ENCODE assay signal across 9 mouse cellular contexts in the genomic region with DNA sequence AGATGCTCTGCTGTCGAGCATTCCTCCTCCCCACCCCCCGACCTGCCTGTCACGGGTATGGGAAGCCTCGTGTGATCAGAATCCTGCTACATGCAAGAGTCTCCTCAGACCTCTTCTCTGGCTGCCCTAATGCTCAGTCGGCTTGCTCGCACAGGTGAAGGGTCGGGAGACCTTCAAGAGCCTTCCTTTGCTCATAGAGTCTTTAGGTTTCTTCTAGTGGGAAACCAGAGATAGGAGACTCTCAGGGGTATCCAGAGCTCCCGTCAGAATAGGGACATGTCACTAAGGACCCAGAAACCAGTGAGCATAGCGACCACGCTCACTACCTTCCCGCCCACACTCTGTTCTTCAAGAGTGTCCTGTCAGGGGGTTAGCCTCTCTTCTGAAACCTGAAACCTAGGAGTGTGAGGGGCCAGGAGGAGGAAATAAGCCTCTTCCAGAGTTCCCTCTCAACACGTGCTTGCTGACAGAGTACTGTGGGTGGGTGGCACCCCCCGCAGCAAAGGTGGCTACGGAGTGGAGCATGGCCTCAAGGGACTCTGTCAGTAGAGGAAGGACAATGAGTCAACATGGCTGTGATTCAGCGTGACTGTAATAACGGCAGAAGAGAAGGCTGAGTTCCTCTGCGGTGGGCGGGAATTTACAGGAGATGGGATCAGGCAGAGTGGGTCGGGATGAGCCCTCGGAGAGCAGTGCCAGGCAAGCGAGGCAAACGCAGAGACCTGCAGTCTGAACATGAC. TPM values are rescaled to one million over a fixed set of nuclear protein-coding genes. Genes with fewer than 3 reads are reported as not detected.
DNase-seq lines count a peak whose midpoint lies in the region; ATAC-seq and TF ChIP-seq lines count a peak whose summit lies in the region.
"Had no signal": no experiment of that assay in that cellular context is flagged by ENCODE, and none has a peak within 500 bp of the region (broad histone marks: within the 10 kb centered on the region; RNA-seq: fewer than 3 reads in every experiment).

No protein-coding gene starts in this region.

- H3K9me3 ChIP-seq in intestine, embryonic 14.5 days (ENCODE audit: control insufficient read depth, low read length) = no peaks in the 10 kb centered on the region
- H3K9me3 ChIP-seq in intestine, postnatal 0 days (ENCODE audit: control insufficient read depth) = no peaks in the 10 kb centered on the region
- no peaks in the 10 kb centered on the region for H3K9me3 ChIP-seq in embryonic facial prominence, embryonic 12.5 days
- H3K9me3 ChIP-seq in neural tube, embryonic 13.5 days = peaks cover 2% of the 10 kb centered on the region; the same call in 1 of the 2 replicates

- DNase-seq in intestine, embryonic 14.5 days (ENCODE audit: low spot score) = peak; percentile 58
- peak; percentile 21 for DNase-seq in retina, postnatal 1 day
- DNase-seq in retina, embryonic 14.5 days (ENCODE audit: low spot score) = no peak
- DNase-seq in cerebellum, adult 18-20 months = no peak
- DNase-seq in cerebellum, postnatal 25 days = no peak

- no peak overlapping the region for H3K4me3 ChIP-seq in intestine, embryonic 14.5 days (ENCODE audit: low read depth, low read length)
- no peak overlapping the region for H3K4me3 ChIP-seq in intestine, postnatal 0 days (ENCODE audit: low read depth, low read length)
- no peak overlapping the region for H3K4me3 ChIP-seq in embryonic facial prominence, embryonic 12.5 days
- no peak overlapping the region for H3K4me3 ChIP-seq in neural tube, embryonic 13.5 days
- H3K4me3 ChIP-seq: midbrain, embryonic 12.5 days had no signal

- H3K4me2 ChIP-seq in intestine, embryonic 14.5 days (ENCODE audit: low read length) = peak overlapping the region; percentile 31
- H3K4me2 ChIP-seq in intestine, postnatal 0 days (replicated peaks; ENCODE audit: low read depth) = no peak overlapping the region
- peak overlapping the region; percentile 33 for H3K4me2 ChIP-seq in embryonic facial prominence, embryonic 12.5 days (replicated peaks)
- H3K4me2 ChIP-seq in neural tube, embryonic 13.5 days = peak overlapping the region; percentile 31
- H3K4me2 ChIP-seq: midbrain, embryonic 12.5 days had no signal

- no peak for ATAC-seq in intestine, embryonic 14.5 days (replicated peaks; ENCODE audit: low FRiP score, low TSS enrichment, low read depth)
- ATAC-seq in intestine, postnatal 0 days = no peak
- ATAC-seq in embryonic facial prominence, embryonic 12.5 days (ENCODE audit: insufficient number of reproducible peaks, insufficient read depth, low FRiP score, low TSS enrichment) = no peak
- ATAC-seq in neural tube, embryonic 13.5 days (ENCODE audit: low read depth) = no peak

- no peak overlapping the region for H3K9ac ChIP-seq in intestine, embryonic 14.5 days (ENCODE audit: low read length)
- no peak overlapping the region for H3K9ac ChIP-seq in intestine, postnatal 0 days (ENCODE audit: low read depth, low read length)
- H3K9ac ChIP-seq in embryonic facial prominence, embryonic 12.5 days = 0 out of 2 replicates have a peak overlapping the region, but pooled peaks have one; percentile 7
- peak overlapping the region; percentile 1; the same call in 1 of the 2 replicates for H3K9ac ChIP-seq in neural tube, embryonic 13.5 days
- H3K9ac ChIP-seq: midbrain, embryonic 12.5 days had no signal

- H3K36me3 ChIP-seq in intestine, embryonic 14.5 days (ENCODE audit: control insufficient read depth, insufficient read depth, low read length) = no peaks in the 10 kb centered on the region
- H3K36me3 ChIP-seq in intestine, postnatal 0 days (ENCODE audit: control insufficient read depth, insufficient read depth) = no peaks in the 10 kb centered on the region
- no peaks in the 10 kb centered on the region for H3K36me3 ChIP-seq in embryonic facial prominence, embryonic 12.5 days
- H3K36me3 ChIP-seq in neural tube, embryonic 13.5 days = no peaks in the 10 kb centered on the region
- H3K36me3 ChIP-seq: midbrain, embryonic 12.5 days had no signal

- no peak overlapping the region for H3K27ac ChIP-seq in intestine, embryonic 14.5 days (ENCODE audit: low read depth)
- H3K27ac ChIP-seq in intestine, postnatal 0 days (ENCODE audit: low read depth, low read length) = no peak overlapping the region
- no peak overlapping the region for H3K27ac ChIP-seq in embryonic facial prominence, embryonic 12.5 days
- H3K27ac ChIP-seq in neural tube, embryonic 13.5 days (replicated peaks) = 0 out of 2 replicates have a peak overlapping the region, but pooled peaks have one; percentile 2
- H3K27ac ChIP-seq: midbrain, embryonic 12.5 days had no signal

- no peaks in the 10 kb centered on the region for H3K27me3 ChIP-seq in intestine, embryonic 14.5 days (replicated peaks; ENCODE audit: control insufficient read depth, insufficient read depth, low read length)
- no peaks in the 10 kb centered on the region; the same call in 1 of the 2 replicates for H3K27me3 ChIP-seq in intestine, postnatal 0 days (replicated peaks; ENCODE audit: control insufficient read depth, insufficient read depth, low read length)
- 0 out of 2 replicates have a peak, but pooled peaks cover 7% of the 10 kb centered on the region for H3K27me3 ChIP-seq in embryonic facial prominence, embryonic 12.5 days
- H3K27me3 ChIP-seq in neural tube, embryonic 13.5 days = no peaks in the 10 kb centered on the region; the same call in 1 of the 2 replicates

- H3K4me1 ChIP-seq in intestine, embryonic 14.5 days (replicated peaks; ENCODE audit: control insufficient read depth, insufficient read depth, low read length) = peaks cover 6% of the 10 kb centered on the region; the same call in 1 of the 2 replicates
- no peaks in the 10 kb centered on the region for H3K4me1 ChIP-seq in intestine, postnatal 0 days (replicated peaks; ENCODE audit: control insufficient read depth, insufficient read depth, low read length)
- peaks cover 13% of the 10 kb centered on the region for H3K4me1 ChIP-seq in embryonic facial prominence, embryonic 12.5 days
- peaks cover 12% of the 10 kb centered on the region; the same call in 1 of the 2 replicates for H3K4me1 ChIP-seq in neural tube, embryonic 13.5 days (replicated peaks)

- WGBS in intestine, embryonic 14.5 days = 20% methylated on average over 22 of the region's 22 CpGs
- 26% methylated on average over 22 of the region's 22 CpGs for WGBS in intestine, postnatal 0 days
- 25% methylated on average over 22 of the region's 22 CpGs for WGBS in embryonic facial prominence, embryonic 12.5 days
- 38% methylated on average over 22 of the region's 22 CpGs for WGBS in neural tube, embryonic 13.5 days

- TF ChIP-seq CTCF in intestine, postnatal 0 days (IDR thresholded peaks at IDR 0.05; ENCODE audit: low read depth) = no peak

RNA-seq across cellular contexts. Expression of a gene that starts 31.6 kb away (rescaled TPM):
- polyA plus RNA-seq in intestine, embryonic 14.5 days (2014; fragmentation: Nextera tagmentation; extraction: Ambion mirVana) = 0.07 TPM in 1 of 2 replicates, not detected in the other
- 0.09 and 0.13 TPM in 2 replicates for polyA plus RNA-seq in intestine, postnatal 0 days (2015; fragmentation: Nextera tagmentation; extraction: Ambion mirVana)
- polyA plus RNA-seq in embryonic facial prominence, embryonic 12.5 days (2016; fragmentation: Nextera tagmentation; extraction: Ambion mirVana) = 0.14 and 0.20 TPM in 2 replicates
- 0.07 and 0.15 TPM in 2 replicates for polyA plus RNA-seq in neural tube, embryonic 13.5 days (2015; fragmentation: Nextera tagmentation; extraction: Ambion mirVana)

RNA-seq across cellular contexts. Expression of a gene that starts 33.1 kb away (rescaled TPM):
- polyA plus RNA-seq in intestine, embryonic 14.5 days (2014; fragmentation: Nextera tagmentation; extraction: Ambion mirVana) = 7.3 and 7.8 TPM in 2 replicates
- polyA plus RNA-seq in intestine, postnatal 0 days (2015; fragmentation: Nextera tagmentation; extraction: Ambion mirVana) = 10.6 and 12.0 TPM in 2 replicates
- polyA plus RNA-seq in embryonic facial prominence, embryonic 12.5 days (2016; fragmentation: Nextera tagmentation; extraction: Ambion mirVana) = 7.9 and 10.8 TPM in 2 replicates
- 9.2 and 11.0 TPM in 2 replicates for polyA plus RNA-seq in neural tube, embryonic 13.5 days (2015; fragmentation: Nextera tagmentation; extraction: Ambion mirVana)

RNA-seq across cellular contexts. Expression of a gene that starts 42.2 kb away (rescaled TPM):
- polyA plus RNA-seq in intestine, embryonic 14.5 days (2014; fragmentation: Nextera tagmentation; extraction: Ambion mirVana) = 96.4 and 98.5 TPM in 2 replicates
- 50.7 and 50.8 TPM in 2 replicates for polyA plus RNA-seq in intestine, postnatal 0 days (2015; fragmentation: Nextera tagmentation; extraction: Ambion mirVana)
- 79.9 and 81.6 TPM in 2 replicates for polyA plus RNA-seq in embryonic facial prominence, embryonic 12.5 days (2016; fragmentation: Nextera tagmentation; extraction: Ambion mirVana)
- 58.9 and 59.0 TPM in 2 replicates for polyA plus RNA-seq in neural tube, embryonic 13.5 days (2015; fragmentation: Nextera tagmentation; extraction: Ambion mirVana)

RNA-seq across cellular contexts. Expression of a gene that starts 42.4 kb away (rescaled TPM):
- polyA plus RNA-seq in intestine, embryonic 14.5 days (2014; fragmentation: Nextera tagmentation; extraction: Ambion mirVana) = 0.44 and 0.49 TPM in 2 replicates
- polyA plus RNA-seq in intestine, postnatal 0 days (2015; fragmentation: Nextera tagmentation; extraction: Ambion mirVana) = 0.17 and 0.18 TPM in 2 replicates
- polyA plus RNA-seq in embryonic facial prominence, embryonic 12.5 days (2016; fragmentation: Nextera tagmentation; extraction: Ambion mirVana) = 0.87 and 0.89 TPM in 2 replicates
- polyA plus RNA-seq in neural tube, embryonic 13.5 days (2015; fragmentation: Nextera tagmentation; extraction: Ambion mirVana) = 1.8 and 3.0 TPM in 2 replicates

RNA-seq across cellular contexts. Expression of a gene that starts 53.8 kb away (rescaled TPM):
- polyA plus RNA-seq in intestine, embryonic 14.5 days (2014; fragmentation: Nextera tagmentation; extraction: Ambion mirVana) = 18.6 and 19.0 TPM in 2 replicates
- 24.1 and 24.5 TPM in 2 replicates for polyA plus RNA-seq in intestine, postnatal 0 days (2015; fragmentation: Nextera tagmentation; extraction: Ambion mirVana)
- 30.5 and 30.6 TPM in 2 replicates for polyA plus RNA-seq in embryonic facial prominence, embryonic 12.5 days (2016; fragmentation: Nextera tagmentation; extraction: Ambion mirVana)
- 13.7 and 15.0 TPM in 2 replicates for polyA plus RNA-seq in neural tube, embryonic 13.5 days (2015; fragmentation: Nextera tagmentation; extraction: Ambion mirVana)

Comparison
In these comparisons a context has a peak if more than half of its experiments do, and no peak if none do; other contexts are left out.
1. DNase-seq: peak in intestine, embryonic 14.5 days (single experiment) and retina, postnatal 1 day (single experiment); none in retina, embryonic 14.5 days (single experiment), cerebellum, adult 18-20 months (0 of 2) and cerebellum, postnatal 25 days (0 of 2).
2. H3K9ac ChIP-seq: peak in embryonic facial prominence, embryonic 12.5 days (single experiment) and neural tube, embryonic 13.5 days (single experiment); none in intestine, embryonic 14.5 days (single experiment) and intestine, postnatal 0 days (single experiment).